Mouse (Mus musculus) ES-Bruce4 (cell line): ENCODE measurements around the gene Tmem177.

Experiments used
- CTCF ChIP-seq: IDR thresholded peaks from one replicate; pipeline ENCODE4 v1.8.1; 2011; ENCODE audit warnings: low read depth, low read length
- POLR2A ChIP-seq: IDR thresholded peaks from one replicate; pipeline ENCODE4 v1.8.1; 2011; ENCODE audit warnings: low read length; ENCODE audit not compliant: insufficient read depth

DNA sequence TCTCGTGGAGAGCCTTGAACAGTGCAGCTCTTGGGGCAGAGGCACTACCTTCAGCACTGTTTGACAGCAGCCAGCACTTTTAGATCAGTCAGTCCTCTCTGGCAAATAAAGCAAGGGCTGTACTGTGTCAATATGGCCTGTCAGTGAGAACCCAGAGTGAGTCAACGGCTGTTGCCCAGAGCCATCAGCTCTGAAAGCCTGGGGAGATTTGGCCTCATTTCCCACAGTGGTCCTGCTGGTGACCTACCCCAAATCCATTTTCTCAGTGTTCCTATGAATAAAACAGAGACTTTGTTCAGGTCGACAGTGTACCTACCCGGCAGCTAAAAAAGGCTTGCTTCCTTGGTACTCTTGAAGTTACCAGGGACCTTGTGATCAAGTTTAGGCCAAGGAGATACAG, 21.1 kb downstream of the Tmem177 start:
- TF ChIP-seq CTCF, result no peak
- no peak for TF ChIP-seq POLR2A
